Mouse (Mus musculus) hindbrain, embryonic 16.5 days (tissue): ENCODE measurements at regions not wholly inside any gene's neighbourhood (a gene's known extent, or its start where the extent isn't known, plus 50 kb on each side); places are given as distances from the start of the nearest gene placed in this dataset.

ENCODE experiments used
- ATAC-seq: fragments of 200-750 bp; cut with Nextera tagmentation; 2 replicates; pipeline ENCODE4 v1.8.0; 2017; ENCODE audit warnings: moderate TSS enrichment, moderate library complexity
- H3K27ac ChIP-seq: fragments of 300-500 bp; sonication (generic); 2 replicates; pipeline ENCODE4 v1.5.1; 2014; ENCODE audit warnings: low read depth, mild to moderate bottlenecking, control low read depth, low read length, moderate library complexity
- H3K27me3 ChIP-seq: fragments of 300-500 bp; sonication (generic); replicated peaks from 2 replicates; pipeline ENCODE4 v1.6.1; 2014; ENCODE audit warnings: low read length; ENCODE audit not compliant: control insufficient read depth, insufficient read depth
- H3K36me3 ChIP-seq: fragments of 300-500 bp; sonication (generic); 2 replicates; pipeline ENCODE4 v1.6.1; 2014; ENCODE audit warnings: mild to moderate bottlenecking, low read length, moderate library complexity, mixed read lengths; ENCODE audit not compliant: control insufficient read depth, insufficient read depth
- H3K4me1 ChIP-seq: fragments of 300-500 bp; sonication (generic); 2 replicates; pipeline ENCODE4 v1.6.1; 2014; ENCODE audit warnings: low read depth, low read length; ENCODE audit not compliant: control insufficient read depth, insufficient read depth
- H3K4me2 ChIP-seq: fragments of 300-500 bp; sonication (generic); 2 replicates; pipeline ENCODE4 v1.6.1; 2014; ENCODE audit warnings: mild to moderate bottlenecking, low read length, control low read depth, moderate library complexity
- H3K4me3 ChIP-seq: fragments of 300-500 bp; sonication (generic); 2 replicates; pipeline ENCODE4 v1.5.1; 2014; ENCODE audit warnings: mild to moderate bottlenecking, low read length, control low read depth, moderate library complexity
- H3K9ac ChIP-seq: fragments of 300-500 bp; sonication (generic); 2 replicates; pipeline ENCODE4 v1.6.1; 2014; ENCODE audit warnings: low read depth, mild to moderate bottlenecking, control low read depth, low read length, moderate library complexity
- H3K9me3 ChIP-seq: fragments of 300-500 bp; sonication (generic); 2 replicates; pipeline ENCODE4 v1.6.1; 2014; ENCODE audit warnings: mild to moderate bottlenecking, low read length, moderate library complexity; ENCODE audit not compliant: control insufficient read depth
- WGBS: fragments of 180-500 bp; shearing (Covaris S2); extraction: QIAGEN DNeasy Blood & Tissue Kit; methylation state at CpG from one replicate; pipeline ENCODE4 v1.1.7; 2014; 5-methylcytosine and 5-hydroxymethylcytosine counted together

DNA sequence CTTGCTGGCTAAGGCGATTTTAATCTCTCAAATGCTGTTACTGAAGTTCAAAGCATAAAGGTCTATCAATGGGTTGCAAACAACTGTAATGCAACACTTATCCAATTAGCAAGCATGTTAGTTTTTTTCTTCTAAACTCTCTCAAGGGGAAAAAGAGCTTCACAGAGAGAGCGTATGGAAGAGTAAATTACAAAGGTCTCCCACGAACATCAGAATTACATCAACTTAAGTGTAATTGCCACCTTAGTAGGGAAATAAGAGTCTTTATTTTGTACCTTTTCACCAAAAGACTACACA is 246.3 kb upstream of the Xrcc4 start:
- no peak overlapping the region for H3K27ac ChIP-seq
- H3K36me3 ChIP-seq: no peaks in the 10 kb centered on the region
- H3K4me1 ChIP-seq: no peaks in the 10 kb centered on the region
- no peak overlapping the region for H3K4me3 ChIP-seq
- H3K9me3 ChIP-seq: no peaks in the 10 kb centered on the region
- no peaks in the 10 kb centered on the region for H3K27me3 ChIP-seq
- ATAC-seq: no peak
- WGBS: 56% methylated on average over 3 of the region's 3 CpGs
- H3K9ac ChIP-seq: no peak overlapping the region
- H3K4me2 ChIP-seq: no peak overlapping the region

DNA sequence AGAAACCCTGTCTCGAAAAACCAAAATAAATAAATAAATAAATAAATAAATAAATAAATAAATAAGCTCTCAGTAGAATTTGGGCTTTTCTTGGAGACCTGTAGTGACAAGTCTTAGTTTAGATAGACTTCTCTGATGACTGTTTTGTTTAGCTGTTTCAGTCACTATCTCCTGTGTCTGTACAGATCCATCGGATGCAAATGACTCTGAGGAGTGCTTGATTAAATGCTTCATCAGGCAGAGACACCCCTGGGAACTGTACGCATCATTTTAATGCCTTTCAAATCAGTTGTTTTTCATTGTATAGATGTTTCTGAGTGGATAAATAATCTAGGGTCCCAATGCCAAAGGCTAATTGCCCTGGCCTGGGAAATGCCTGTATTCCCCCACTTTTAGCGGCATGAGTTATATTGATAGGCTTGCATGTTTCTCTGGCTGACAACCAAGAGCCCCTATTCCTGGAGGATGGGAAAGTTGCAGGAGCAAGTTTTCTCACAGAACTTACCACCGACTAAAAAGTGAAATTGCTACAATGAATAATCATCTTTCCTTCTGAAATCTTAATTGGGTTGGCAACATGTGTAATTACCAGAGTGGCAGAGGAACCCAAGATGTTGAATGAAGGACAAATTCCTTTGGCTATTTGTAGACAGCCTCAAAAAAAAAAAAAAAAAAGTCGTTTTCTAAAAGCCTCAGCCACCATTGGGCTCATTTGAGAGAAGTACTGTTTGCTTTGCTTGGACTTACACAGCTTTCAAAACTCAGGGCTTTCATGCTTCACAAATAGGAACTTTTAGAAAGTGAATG is 245.7 kb upstream of the Xrcc4 start:
- Histone ChIP-seq H3K9me3 (no peaks in the 10 kb centered on the region), H3K36me3 (no peaks in the 10 kb centered on the region), H3K9ac (no peak overlapping the region), H3K4me3 (no peak overlapping the region), H3K4me2 (no peak overlapping the region), H3K27ac (no peak overlapping the region), H3K27me3 (no peaks in the 10 kb centered on the region), H3K4me1 (no peaks in the 10 kb centered on the region)
- no peak for ATAC-seq
- 47% methylated on average over 6 of the region's 6 CpGs for WGBS

DNA sequence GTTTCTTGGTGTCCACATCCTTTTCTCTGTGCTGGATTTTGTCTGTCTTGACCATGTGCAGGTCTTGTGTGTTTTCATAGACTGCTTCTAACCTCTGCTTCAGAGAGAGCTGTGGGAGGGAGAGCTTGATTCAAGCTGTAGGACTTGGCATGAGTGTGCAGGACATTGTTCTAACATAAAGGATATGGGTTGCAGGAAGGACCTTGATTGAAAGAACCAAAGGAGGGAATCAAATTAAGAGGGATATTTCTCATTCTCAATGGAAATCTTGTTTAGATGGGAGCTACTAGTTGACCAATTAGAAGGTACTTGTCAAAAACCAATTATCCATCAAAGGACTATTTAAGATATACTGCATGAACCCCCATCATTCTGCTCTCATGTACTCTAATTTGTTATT is 244.9 kb upstream of the Xrcc4 start:
- H3K4me2 ChIP-seq: no peak overlapping the region
- H3K27me3 ChIP-seq: no peaks in the 10 kb centered on the region
- no peaks in the 10 kb centered on the region for H3K36me3 ChIP-seq
- H3K4me3 ChIP-seq: no peak overlapping the region
- no peaks in the 10 kb centered on the region for H3K9me3 ChIP-seq
- no peak overlapping the region for H3K9ac ChIP-seq
- no peaks in the 10 kb centered on the region for H3K4me1 ChIP-seq
- ATAC-seq: no peak
- no peak overlapping the region for H3K27ac ChIP-seq

DNA sequence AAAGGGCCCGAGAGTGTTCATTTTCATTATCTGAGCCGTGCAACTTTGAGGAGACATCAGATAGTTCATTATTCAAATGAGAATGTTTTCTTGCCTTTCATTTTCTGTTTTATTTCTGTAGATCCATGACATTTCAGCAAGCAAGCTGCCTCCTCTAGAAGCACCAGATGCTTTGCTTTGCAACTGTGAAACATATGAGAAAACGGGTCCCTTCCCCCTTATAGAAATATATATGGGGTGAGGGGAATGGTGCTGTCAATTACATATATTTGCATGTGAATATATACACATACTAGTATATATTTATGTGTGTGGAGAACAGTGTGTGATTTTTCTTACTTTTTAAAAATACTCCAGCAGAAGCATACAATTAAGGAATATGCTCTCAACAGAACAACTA is 235.8 kb upstream of the Xrcc4 start:
- Histone ChIP-seq H3K4me1 (no peaks in the 10 kb centered on the region), H3K27ac (no peak overlapping the region), H3K9me3 (no peaks in the 10 kb centered on the region), H3K27me3 (no peaks in the 10 kb centered on the region), H3K9ac (no peak overlapping the region), H3K36me3 (no peaks in the 10 kb centered on the region), H3K4me2 (no peak overlapping the region), H3K4me3 (no peak overlapping the region)
- ATAC-seq: no peak
- WGBS: 81% methylated on average over 3 of the region's 3 CpGs

- no peak for ATAC-seq
- Histone ChIP-seq H3K4me2 (no peak overlapping the region), H3K4me1 (no peaks in the 10 kb centered on the region), H3K36me3 (no peaks in the 10 kb centered on the region), H3K9me3 (no peaks in the 10 kb centered on the region), H3K9ac (no peak overlapping the region), H3K27ac (no peak overlapping the region), H3K4me3 (no peak overlapping the region), H3K27me3 (no peaks in the 10 kb centered on the region)
- 82% methylated on average over 9 of the region's 9 CpGs for WGBS
Observed at GRCm38 (mm10) chr13:90313209-90313978, 224.0 kb upstream of the Xrcc4 start.

- Histone ChIP-seq H3K9me3 (no peaks in the 10 kb centered on the region), H3K27me3 (no peaks in the 10 kb centered on the region), H3K27ac (no peak overlapping the region), H3K4me1 (no peaks in the 10 kb centered on the region), H3K4me3 (no peak overlapping the region), H3K9ac (no peak overlapping the region), H3K36me3 (no peaks in the 10 kb centered on the region), H3K4me2 (no peak overlapping the region)
- peak; percentile 64; the same call in 1 of the 2 replicates for ATAC-seq
Observed at GRCm38 (mm10) chr13:90310482-90310881, 221.1 kb upstream of the Xrcc4 start.

GRCm38 (mm10) chr13:90300481-90300880 is 211.1 kb upstream of the Xrcc4 start:
- Histone ChIP-seq H3K36me3 (no peaks in the 10 kb centered on the region), H3K9ac (no peak overlapping the region), H3K27ac (no peak overlapping the region), H3K9me3 (no peaks in the 10 kb centered on the region), H3K4me1 (no peaks in the 10 kb centered on the region), H3K4me2 (no peak overlapping the region), H3K4me3 (no peak overlapping the region), H3K27me3 (no peaks in the 10 kb centered on the region)
- ATAC-seq: no peak
- 85% methylated on average over 3 of the region's 3 CpGs for WGBS

DNA sequence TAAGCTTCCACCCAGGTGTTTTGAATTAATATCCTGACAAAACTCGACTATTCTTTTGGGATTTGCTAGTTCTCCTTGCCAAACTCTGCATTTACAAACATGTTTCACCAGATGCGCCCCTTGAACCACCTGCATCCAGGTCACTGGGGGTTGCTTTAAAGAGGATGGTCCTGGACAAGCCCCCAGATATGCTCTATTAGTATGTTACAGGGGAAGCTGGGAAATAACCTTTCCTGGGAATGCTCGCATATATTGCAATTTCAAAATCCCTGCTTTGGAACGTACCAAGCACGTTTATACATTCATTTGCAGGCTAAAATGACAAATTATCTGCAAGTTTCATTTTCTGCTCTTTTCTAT is 205.2 kb upstream of the Xrcc4 start:
- Histone ChIP-seq H3K36me3 (no peaks in the 10 kb centered on the region), H3K9ac (no peak overlapping the region), H3K27me3 (no peaks in the 10 kb centered on the region), H3K27ac (no peak overlapping the region), H3K4me3 (no peak overlapping the region), H3K4me1 (peaks cover 2% of the 10 kb centered on the region; the same call in 1 of the 2 replicates), H3K4me2 (no peak overlapping the region), H3K9me3 (no peaks in the 10 kb centered on the region)
- ATAC-seq: 0 out of 2 replicates have a peak, but pooled peaks have one; percentile 41
- WGBS: 64% methylated on average over 5 of the region's 5 CpGs

- Histone ChIP-seq H3K27ac (no peak overlapping the region), H3K4me3 (no peak overlapping the region), H3K9me3 (no peaks in the 10 kb centered on the region), H3K4me2 (no peak overlapping the region), H3K27me3 (no peaks in the 10 kb centered on the region), H3K36me3 (no peaks in the 10 kb centered on the region), H3K9ac (no peak overlapping the region), H3K4me1 (peaks cover 2% of the 10 kb centered on the region; the same call in 1 of the 2 replicates)
- WGBS: 51% methylated on average over 10 of the region's 10 CpGs
- peak; percentile 44; the same call in 1 of the 2 replicates for ATAC-seq
Observed at GRCm38 (mm10) chr13:90293697-90294647, 204.6 kb upstream of the Xrcc4 start.
